Comparison of ENCODE assay signal across 22 mouse cellular contexts in the genomic region with DNA sequence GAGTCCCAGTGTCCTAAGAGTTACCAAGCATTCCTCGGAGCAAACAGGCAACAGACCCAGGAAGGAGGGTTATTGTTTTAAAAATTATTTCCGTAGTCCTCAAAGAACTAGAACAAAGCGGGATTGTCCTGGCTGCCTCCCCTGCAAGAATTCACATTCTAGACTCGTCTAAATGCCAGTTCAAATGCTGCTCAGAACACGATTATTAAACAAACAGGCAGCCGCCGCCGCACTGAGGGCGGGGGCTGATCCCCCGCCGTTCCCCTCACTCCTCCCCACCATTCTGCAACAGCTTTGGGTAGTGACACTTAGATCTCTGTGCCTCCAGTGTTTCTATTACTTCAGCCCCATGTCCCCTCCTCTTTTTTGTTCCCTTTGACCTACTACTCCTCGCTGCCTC.
DNase-seq lines count a peak whose midpoint lies in the region; ATAC-seq and TF ChIP-seq lines count a peak whose summit lies in the region.
"Had no signal": no experiment of that assay in that cellular context is flagged by ENCODE, and none has a peak within 500 bp of the region (broad histone marks: within the 10 kb centered on the region; RNA-seq: fewer than 3 reads in every experiment).

No protein-coding gene starts in this region.

- DNase-seq in cerebellum, adult 2 months, result no peak
- no peak for DNase-seq in cerebellum, adult 11 months
- no peak for DNase-seq in midbrain, postnatal 0 days (ENCODE audit: low spot score)
- DNase-seq in ovary, postnatal 10 days (ENCODE audit: low spot score), result no peak
- no peak for DNase-seq in retina, embryonic 14.5 days (ENCODE audit: low spot score)
- DNase-seq: adrenal gland, postnatal 36 days; cerebellum, adult 8-10 months; gastrocnemius, postnatal 10 days; heart, adult 18-20 months; kidney, adult 9 months; kidney, postnatal 36 days; lung, adult 2 months; lung, postnatal 4 days; thymus, postnatal 36 days had no signal

- ATAC-seq in midbrain, embryonic 12.5 days (ENCODE audit: low FRiP score, low read depth), result no peak
- ATAC-seq in midbrain, postnatal 0 days (ENCODE audit: low FRiP score), result no peak
- peak; percentile 25; the same call in 1 of the 2 replicates for ATAC-seq in hindbrain, embryonic 15.5 days (ENCODE audit: low FRiP score, low read depth)
- no peak for ATAC-seq in kidney, embryonic 16.5 days (ENCODE audit: low FRiP score, low TSS enrichment)
- ATAC-seq: intestine, embryonic 15.5 days; liver, embryonic 12.5 days had no signal

- H3K36me3 ChIP-seq in midbrain, embryonic 12.5 days, result 0 out of 2 replicates have a peak, but pooled peaks cover 6% of the 10 kb centered on the region
- no peaks in the 10 kb centered on the region for H3K36me3 ChIP-seq in midbrain, postnatal 0 days (ENCODE audit: insufficient read depth, low read length)
- H3K36me3 ChIP-seq in hindbrain, embryonic 15.5 days, result no peaks in the 10 kb centered on the region
- H3K36me3 ChIP-seq in kidney, embryonic 16.5 days (ENCODE audit: insufficient read depth, low read length), result no peaks in the 10 kb centered on the region
- H3K36me3 ChIP-seq: G1E; heart, embryonic 13.5 days; intestine, embryonic 15.5 days; limb, embryonic 12.5 days; liver, embryonic 12.5 days had no signal

- no peaks in the 10 kb centered on the region for H3K9me3 ChIP-seq in midbrain, embryonic 12.5 days
- H3K9me3 ChIP-seq in midbrain, postnatal 0 days (ENCODE audit: low read length), result no peaks in the 10 kb centered on the region
- no peaks in the 10 kb centered on the region for H3K9me3 ChIP-seq in hindbrain, embryonic 15.5 days
- no peaks in the 10 kb centered on the region for H3K9me3 ChIP-seq in kidney, embryonic 16.5 days (ENCODE audit: low read length)
- H3K9me3 ChIP-seq: G1E; heart, embryonic 13.5 days; intestine, embryonic 15.5 days; liver, embryonic 12.5 days had no signal

- H3K27ac ChIP-seq in cerebellum, adult 2 months (ENCODE audit: insufficient read depth, low read length), result peak overlapping the region; percentile 7; the same call in 1 of the 2 replicates
- H3K27ac ChIP-seq in midbrain, embryonic 12.5 days (replicated peaks), result peak overlapping the region; percentile 49
- no peak overlapping the region for H3K27ac ChIP-seq in midbrain, postnatal 0 days (ENCODE audit: low read depth, low read length)
- H3K27ac ChIP-seq in hindbrain, embryonic 15.5 days (replicated peaks), result 0 out of 2 replicates have a peak overlapping the region, but pooled peaks have one; percentile 21
- no peak overlapping the region for H3K27ac ChIP-seq in kidney, embryonic 16.5 days (ENCODE audit: low read length)
- H3K27ac ChIP-seq: heart, embryonic 13.5 days; intestine, embryonic 15.5 days; limb, embryonic 12.5 days; liver, embryonic 12.5 days had no signal

- TF ChIP-seq POLR2A in cerebellum, adult 2 months (IDR thresholded peaks at IDR 0.05; ENCODE audit: borderline replicate concordance, insufficient read depth, low read length), result no peak

- H3K4me1 ChIP-seq in cerebellum, adult 2 months (ENCODE audit: control insufficient read depth, insufficient read depth, low read length), result no peaks in the 10 kb centered on the region; the same call in 1 of the 2 replicates
- H3K4me1 ChIP-seq in midbrain, embryonic 12.5 days, result peaks cover 20% of the 10 kb centered on the region; the same call in 1 of the 2 replicates
- no peaks in the 10 kb centered on the region for H3K4me1 ChIP-seq in midbrain, postnatal 0 days (ENCODE audit: insufficient read depth, low read length)
- H3K4me1 ChIP-seq in hindbrain, embryonic 15.5 days (replicated peaks), result peaks cover 21% of the 10 kb centered on the region
- H3K4me1 ChIP-seq in kidney, embryonic 16.5 days (ENCODE audit: insufficient read depth, low read length), result no peaks in the 10 kb centered on the region
- H3K4me1 ChIP-seq: heart, embryonic 13.5 days; intestine, embryonic 15.5 days; limb, embryonic 12.5 days; liver, embryonic 12.5 days had no signal

- no peak overlapping the region for H3K4me2 ChIP-seq in midbrain, embryonic 12.5 days (replicated peaks)
- no peak overlapping the region for H3K4me2 ChIP-seq in midbrain, postnatal 0 days (ENCODE audit: low read depth, low read length, poor library complexity, severe bottlenecking)
- no peak overlapping the region for H3K4me2 ChIP-seq in hindbrain, embryonic 15.5 days
- no peak overlapping the region for H3K4me2 ChIP-seq in kidney, embryonic 16.5 days (replicated peaks; ENCODE audit: low read depth, low read length)
- H3K4me2 ChIP-seq: heart, embryonic 13.5 days; intestine, embryonic 15.5 days; limb, embryonic 12.5 days; liver, embryonic 12.5 days had no signal

- no peak for TF ChIP-seq CTCF in cerebellum, adult 2 months (IDR thresholded peaks at IDR 0.05; ENCODE audit: borderline replicate concordance, insufficient read depth, low read depth, low read length)
- no peak for TF ChIP-seq CTCF in midbrain, postnatal 0 days (IDR thresholded peaks at IDR 0.05)

- no peak overlapping the region for H3K4me3 ChIP-seq in cerebellum, adult 2 months (replicated peaks; ENCODE audit: insufficient read depth, low read depth, low read length)
- H3K4me3 ChIP-seq in midbrain, embryonic 12.5 days, result no peak overlapping the region
- no peak overlapping the region for H3K4me3 ChIP-seq in midbrain, postnatal 0 days (ENCODE audit: low read depth, low read length)
- H3K4me3 ChIP-seq in hindbrain, embryonic 15.5 days, result no peak overlapping the region
- no peak overlapping the region for H3K4me3 ChIP-seq in kidney, embryonic 16.5 days (ENCODE audit: low read length)
- H3K4me3 ChIP-seq: heart, embryonic 13.5 days; intestine, embryonic 15.5 days; limb, embryonic 12.5 days; liver, embryonic 12.5 days had no signal

- no peaks in the 10 kb centered on the region for H3K27me3 ChIP-seq in cerebellum, adult 2 months (ENCODE audit: control insufficient read depth, insufficient read depth, low read length)
- H3K27me3 ChIP-seq in midbrain, embryonic 12.5 days, result no peaks in the 10 kb centered on the region
- H3K27me3 ChIP-seq in midbrain, postnatal 0 days (ENCODE audit: insufficient read depth, low read length), result no peaks in the 10 kb centered on the region
- no peaks in the 10 kb centered on the region for H3K27me3 ChIP-seq in hindbrain, embryonic 15.5 days
- no peaks in the 10 kb centered on the region for H3K27me3 ChIP-seq in kidney, embryonic 16.5 days (ENCODE audit: insufficient read depth, low read length)
- H3K27me3 ChIP-seq: heart, embryonic 13.5 days; intestine, embryonic 15.5 days; liver, embryonic 12.5 days had no signal

- no peak overlapping the region for H3K9ac ChIP-seq in midbrain, embryonic 12.5 days (replicated peaks)
- H3K9ac ChIP-seq in midbrain, postnatal 0 days (replicated peaks; ENCODE audit: low read length, poor library complexity, severe bottlenecking), result no peak overlapping the region
- no peak overlapping the region for H3K9ac ChIP-seq in hindbrain, embryonic 15.5 days
- H3K9ac ChIP-seq in kidney, embryonic 16.5 days (replicated peaks; ENCODE audit: low read length), result no peak overlapping the region
- H3K9ac ChIP-seq: heart, embryonic 13.5 days; intestine, embryonic 15.5 days; limb, embryonic 12.5 days; liver, embryonic 12.5 days had no signal

- 58% methylated on average over 12 of the region's 12 CpGs for WGBS in cerebellum, adult 2 months
- 56% methylated on average over 12 of the region's 12 CpGs for WGBS in midbrain, embryonic 12.5 days
- WGBS in midbrain, postnatal 0 days, result 40% methylated on average over 12 of the region's 12 CpGs
- WGBS in hindbrain, embryonic 15.5 days, result 41% methylated on average over 12 of the region's 12 CpGs
- 69% methylated on average over 12 of the region's 12 CpGs for WGBS in kidney, embryonic 16.5 days

Comparison
In these comparisons a context has a peak if more than half of its experiments do, and no peak if none do; other contexts are left out.
1. H3K27ac ChIP-seq: peak in cerebellum, adult 2 months (single experiment), midbrain, embryonic 12.5 days (single experiment) and hindbrain, embryonic 15.5 days (single experiment); none in midbrain, postnatal 0 days (single experiment) and kidney, embryonic 16.5 days (single experiment).